Mouse (Mus musculus): ENCODE results near the gene Btn2a2.

The Btn2a2 gene

DNA sequence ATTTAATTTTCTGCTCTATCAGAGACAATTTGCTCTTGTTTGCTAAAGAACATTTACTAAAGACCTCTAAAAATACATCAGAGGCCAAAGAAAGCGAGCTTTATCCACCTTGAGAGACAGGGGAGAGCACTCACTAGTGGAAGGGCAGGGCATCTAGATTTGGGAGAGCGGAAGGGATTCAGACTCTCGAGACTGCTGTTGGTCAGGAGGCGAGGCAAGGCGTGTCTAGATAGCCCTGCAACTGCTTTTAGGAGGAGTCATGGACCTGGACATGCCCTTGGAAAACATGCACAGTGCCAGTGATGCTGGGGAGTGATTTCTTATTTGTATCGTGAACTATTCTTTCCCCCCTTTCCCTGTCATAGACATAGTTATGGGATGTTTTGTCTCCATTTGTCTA is 6.9 kb upstream of the Btn2a2 start:
- no peak for DNase-seq

DNA sequence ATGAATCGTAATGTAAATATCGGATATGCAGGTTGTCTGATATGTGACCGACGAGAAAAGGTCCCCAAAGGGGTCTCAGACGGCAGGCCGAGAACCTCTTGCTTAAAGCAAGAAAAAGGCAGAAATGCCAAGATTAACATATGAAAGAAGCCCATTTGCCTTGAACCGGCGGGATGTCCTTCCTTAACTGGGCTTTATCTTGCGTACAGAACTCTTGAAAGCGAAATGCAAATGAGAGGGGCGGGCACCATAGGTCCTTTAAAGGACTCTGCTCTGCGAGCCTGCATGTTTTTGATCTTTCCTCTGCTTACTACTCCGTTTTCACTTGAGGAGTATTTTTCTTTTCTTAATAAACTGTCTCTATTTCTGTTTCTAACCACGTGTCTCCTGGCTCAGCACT is 3.3 kb upstream of the Btn2a2 start:
- DNase-seq, result no peak

DNA sequence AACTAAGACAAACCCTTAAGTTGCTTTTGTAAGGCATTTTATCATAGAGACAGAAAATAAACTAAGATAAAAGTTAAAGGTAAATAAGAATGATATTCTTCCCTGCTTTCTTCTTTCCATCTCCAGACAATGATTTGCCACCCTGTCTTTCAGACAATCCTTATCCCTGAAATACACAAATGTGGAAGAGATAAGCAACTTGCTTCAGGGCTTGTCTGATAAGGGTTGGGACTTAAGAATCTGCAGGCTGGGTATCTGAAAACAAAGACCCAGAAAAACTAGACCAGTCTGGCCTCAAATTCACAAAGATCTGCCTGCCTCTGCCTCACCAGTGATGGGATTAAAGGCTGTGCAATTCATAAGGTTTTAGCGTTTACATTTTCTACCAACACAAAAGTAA is 2.6 kb upstream of the Btn2a2 start:
- DNase-seq, result no peak

DNA sequence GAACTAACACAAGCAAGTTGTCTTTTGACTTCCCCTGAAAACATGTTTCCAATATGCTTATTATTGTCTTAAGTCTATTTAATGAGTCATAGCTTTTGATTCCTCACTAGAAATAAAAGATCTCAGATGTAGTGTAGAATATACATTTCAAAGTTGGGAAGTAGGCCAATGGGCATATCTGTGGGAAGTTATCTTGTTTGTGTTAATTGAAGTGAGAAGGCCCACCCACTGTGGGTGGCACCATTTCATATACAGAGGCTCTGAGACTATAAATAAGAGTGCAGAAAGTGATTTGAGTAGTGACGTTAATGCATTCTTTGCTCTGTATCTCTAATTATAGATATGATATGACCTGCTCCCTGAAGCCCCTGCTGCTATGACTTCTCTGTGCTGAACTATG is 2.2 kb upstream of the Btn2a2 start:
- DNase-seq, result no peak

DNA sequence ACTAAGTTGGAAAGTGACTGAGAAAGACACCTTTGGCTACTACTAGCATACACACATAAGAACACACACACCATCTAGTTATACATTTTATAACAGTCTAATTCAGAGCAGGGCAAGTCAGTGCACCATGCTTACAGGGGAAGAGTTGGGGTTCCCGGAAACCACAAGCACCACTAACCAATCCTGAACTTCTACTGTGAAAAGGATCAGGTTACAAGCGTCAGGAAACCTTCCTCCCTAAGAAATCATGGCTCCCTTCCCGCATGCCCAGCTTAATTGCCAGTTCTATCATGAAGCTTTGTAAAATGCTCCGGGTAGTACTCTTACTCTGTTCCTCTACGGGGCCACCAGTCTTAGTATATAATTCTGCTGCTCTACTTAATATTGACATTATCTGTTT is 3.4 kb downstream of the Btn2a2 start:
- no peak for DNase-seq

DNA sequence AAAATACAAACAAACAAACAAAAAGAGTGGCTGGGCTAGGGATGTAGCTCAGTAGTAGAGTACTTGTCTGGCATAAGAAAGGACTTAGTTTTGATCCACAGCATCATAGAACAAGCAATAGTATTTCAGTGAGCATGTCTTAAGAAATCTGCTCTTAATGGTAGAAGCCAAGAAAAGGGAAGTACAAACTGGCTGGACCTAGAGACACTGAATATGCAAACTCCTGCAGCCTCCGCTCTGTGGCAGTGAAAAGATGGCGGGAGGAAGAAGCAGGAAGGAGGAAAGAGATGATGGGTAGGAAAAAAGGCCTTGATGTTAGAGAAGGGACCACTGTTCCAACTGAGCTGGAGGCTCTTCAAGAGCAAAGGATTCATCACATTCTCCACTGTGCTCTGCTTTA is 5.5 kb downstream of the Btn2a2 start:
- no peak for DNase-seq

DNA sequence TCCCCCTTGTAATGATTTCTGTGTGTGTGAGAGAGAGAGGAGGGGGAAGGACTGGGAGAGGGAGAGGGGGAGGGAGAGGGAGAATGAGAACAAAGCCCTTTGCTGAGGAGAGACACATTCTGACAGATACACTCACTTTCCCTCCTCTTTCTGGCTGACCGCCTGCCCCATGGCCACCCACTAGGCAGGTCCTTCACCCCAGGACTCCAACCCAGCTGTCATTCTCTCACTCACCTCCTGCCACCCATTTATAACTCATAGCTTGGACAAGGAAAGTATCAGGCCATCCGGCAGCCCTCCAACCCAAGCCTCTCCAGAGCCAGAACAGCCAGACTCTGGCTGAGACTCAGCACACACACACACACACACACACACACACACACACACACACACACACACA is 13.0 kb downstream of the Btn2a2 start:
- DNase-seq, result no peak

DNA sequence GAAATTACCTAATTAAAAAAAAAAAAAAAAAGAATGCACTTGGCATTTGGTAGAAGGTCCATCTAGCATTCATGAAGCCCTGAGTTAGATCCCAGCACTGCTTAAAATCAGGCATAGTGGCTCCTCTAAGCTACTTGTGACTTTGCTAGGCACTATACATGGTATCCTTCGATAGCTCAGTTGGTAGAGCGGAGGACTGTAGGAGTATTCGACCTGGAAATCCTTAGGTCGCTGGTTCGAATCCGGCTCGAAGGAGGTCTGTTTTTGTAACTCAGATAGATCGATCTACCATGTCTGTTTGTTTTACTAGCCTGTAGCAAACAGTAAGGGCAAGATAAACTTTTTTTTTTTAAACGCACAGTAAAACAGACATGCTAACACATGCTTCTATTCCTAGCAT is 21.7 kb downstream of the Btn2a2 start:
- peak; percentile 47 to 73 for DNase-seq

DNA sequence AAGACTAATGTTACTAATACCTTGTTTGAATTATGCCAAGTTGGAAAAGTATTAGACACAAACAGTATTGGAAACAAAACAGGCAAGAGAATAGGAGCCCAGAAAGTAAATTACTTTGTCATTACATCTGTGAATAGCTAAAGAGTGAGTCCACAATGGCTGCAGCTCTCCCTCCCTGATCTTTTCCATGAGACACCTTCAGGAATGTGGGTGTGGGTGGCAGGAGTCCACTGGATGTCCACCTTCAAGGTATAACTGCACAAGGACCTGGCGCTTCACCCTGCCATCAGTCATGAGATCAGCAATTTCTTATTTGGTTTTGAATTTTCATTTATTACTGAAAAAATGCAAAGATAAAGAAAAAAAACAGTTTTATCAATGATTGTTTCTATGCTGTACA is 22.4 kb downstream of the Btn2a2 start:
- DNase-seq, result no peak

DNA sequence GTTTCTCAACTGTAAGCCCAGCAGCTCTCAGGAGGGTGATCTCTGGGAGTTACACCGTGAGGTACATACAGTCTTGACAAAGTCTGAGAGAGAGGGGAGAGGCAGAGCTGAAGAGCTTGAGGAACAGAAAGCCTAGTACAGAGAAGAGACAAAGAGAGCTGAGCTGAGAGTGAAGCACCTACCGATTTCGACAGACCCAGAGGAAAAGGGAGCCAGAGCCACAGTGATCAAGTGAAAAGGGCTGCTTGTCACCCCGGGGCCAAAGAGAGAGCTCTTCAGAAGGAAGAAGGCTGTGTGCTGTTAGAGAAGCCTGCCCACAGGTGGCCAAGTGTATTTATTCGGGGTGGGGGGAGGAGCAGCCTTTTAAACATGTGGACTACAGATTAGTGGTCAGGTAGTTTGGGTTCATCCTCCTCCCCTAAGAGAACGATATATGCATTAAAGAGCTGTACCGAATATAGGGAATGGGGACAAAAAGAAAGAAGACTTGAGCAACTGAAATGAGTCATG is 23.0 kb downstream of the Btn2a2 start, which contains the start of gene Btn1a1:
Btn1a1 (minus strand) TSS at position 302 of the 510 bp plus-strand sequence.
- DNase-seq, result no peak

DNA sequence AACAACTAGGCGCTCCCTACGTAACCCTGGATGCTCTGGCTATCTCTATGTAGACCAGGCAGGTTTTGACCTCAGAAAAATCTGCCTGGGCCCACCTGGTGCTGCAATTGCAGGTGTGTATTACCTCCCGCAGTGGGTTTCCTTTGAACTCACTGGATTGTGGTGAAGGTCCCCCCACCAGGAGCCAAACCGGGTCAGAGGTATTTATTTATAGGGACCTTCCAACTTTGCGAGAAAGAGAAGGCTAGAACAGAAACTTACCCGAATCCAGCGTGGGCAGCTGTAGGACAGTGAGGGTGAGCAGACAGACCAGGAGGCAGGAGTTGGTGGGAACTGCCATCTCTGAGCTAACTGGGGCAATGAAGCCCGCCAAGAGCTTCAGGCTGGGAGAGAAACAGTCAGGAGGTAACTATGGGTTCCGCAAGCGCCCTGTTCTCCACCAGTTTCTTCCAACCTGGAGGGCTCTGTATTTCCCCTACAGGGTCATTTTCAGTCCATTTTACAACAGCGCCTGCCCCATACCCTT is 23.8 kb downstream of the Btn2a2 start:
- no peak for DNase-seq

DNA sequence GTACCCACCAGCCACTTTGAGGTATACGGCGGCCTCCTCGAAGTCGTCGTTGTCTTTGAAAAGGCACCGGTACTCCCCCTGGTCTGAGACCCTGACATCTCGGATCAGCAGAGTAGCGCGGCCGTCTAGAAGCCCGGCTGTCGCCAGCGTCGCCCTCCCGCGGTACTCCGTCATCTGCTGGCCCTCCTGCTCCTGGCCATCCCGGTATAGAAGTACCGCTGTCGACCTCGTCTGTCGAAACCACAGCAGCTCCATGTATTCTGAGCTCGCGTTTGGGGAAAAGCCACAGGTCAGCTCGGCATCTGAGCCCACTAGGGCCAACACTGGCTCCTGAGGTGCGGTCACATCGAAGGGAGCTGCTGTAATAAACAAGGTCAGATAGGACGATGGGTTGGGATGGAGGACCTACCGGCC is 24.4 kb downstream of the Btn2a2 start:
- DNase-seq, result no peak

DNA sequence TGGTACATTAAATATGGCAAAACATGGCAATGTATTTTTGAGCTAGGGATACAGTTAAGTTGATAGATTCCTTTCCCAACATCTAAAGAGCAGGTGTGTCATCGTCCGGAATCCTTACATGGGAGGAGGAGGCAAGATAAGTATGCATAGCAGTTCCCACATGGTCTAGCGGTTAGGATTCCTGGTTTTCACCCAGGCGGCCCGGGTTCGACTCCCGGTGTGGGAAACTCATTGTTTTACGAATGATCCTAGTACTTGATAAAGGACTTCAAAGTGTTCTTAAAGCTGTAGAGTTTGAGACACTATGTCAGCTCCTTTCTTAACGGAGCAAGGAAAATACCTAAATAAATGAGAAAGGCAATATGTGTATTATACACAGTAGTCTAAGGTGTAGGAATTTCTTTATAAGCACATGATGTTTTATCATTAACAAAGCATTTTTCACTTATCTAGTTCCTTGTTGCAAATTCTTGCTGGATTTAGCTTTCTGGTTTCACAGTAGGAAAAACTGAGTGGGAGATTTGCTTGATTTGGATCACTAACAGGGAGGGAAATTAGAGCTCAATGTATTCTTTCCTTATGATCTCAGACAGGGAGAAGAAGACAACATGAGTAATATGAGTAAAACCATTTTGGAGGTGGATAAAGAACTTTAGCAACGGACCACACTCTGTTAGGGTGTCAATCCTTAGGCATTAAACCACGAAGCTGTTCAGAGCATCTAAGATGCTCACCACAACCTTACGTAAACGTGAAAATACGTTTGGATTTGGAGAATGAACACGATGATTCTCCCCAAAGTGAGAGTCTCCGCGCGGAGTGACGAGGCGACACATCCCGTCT is 25.1 kb downstream of the Btn2a2 start:
- DNase-seq, result peak; percentile 65 to 71

DNA sequence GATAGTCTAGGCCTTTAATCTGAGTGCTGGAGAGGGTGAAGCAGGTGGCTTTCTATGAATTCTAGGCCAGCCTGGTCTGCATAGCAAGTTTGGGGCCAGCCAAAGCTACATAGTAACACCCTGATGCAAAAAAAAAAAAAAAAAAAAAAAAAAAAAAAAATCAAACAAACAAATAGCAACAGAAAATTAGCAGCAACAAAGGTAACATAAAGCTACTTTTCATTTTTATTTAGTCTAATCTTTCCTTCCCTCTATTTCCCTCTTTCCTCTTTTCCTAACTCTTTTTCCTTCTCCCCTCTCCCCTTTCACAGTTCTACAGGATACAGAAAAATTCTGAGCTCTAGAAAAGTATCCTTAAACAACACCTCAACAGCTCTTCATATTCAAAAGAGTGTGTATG is 26.0 kb downstream of the Btn2a2 start:
- DNase-seq, result no peak

DNA sequence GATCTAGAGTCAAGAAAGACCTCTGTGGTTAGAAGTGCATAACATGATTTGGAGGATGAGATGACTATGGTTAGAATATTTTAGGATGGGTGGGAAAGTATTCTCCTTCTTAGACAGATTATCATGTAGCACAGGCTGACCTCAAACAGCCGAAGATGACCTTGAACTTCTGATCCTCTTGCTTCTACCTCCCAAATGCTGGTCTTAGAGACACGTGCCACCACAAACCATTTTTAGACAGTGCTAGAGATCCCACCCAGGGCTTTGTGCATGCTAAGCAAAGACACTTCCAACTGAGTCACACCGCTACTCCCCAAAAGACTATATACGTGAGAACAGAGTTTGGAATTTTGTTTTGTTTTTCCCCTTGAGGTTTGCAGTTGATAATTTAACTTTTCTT is 26.6 kb downstream of the Btn2a2 start:
- no peak for DNase-seq

DNA sequence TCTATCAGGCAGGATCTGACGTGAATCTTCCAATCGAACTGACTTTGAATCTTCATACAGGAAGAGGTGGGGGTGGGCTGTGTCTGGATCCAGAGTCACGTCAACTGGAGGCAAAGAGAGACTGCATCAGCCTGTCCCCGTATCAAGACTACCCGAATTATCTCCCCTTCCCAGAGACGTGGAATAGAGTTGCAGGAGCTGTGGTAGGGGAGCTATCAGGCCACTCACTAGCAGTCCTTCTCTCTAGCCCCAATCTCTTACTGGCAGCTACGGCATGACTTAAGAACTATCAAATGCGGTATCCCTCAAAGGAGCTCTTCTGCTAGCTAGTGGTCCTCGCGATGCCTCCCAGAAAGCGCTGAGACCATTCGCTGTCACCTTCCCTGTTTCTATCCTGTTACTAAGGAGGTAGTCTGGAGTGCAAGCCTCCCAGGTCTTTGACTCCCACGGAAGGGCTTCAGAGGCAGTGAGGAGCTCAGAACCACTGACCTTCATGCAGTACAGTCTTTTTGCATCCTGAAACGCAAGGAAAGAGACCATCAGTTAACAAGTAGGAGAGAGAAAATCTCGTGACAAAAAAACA is 29.3 kb downstream of the Btn2a2 start:
- DNase-seq, result no peak

DNA sequence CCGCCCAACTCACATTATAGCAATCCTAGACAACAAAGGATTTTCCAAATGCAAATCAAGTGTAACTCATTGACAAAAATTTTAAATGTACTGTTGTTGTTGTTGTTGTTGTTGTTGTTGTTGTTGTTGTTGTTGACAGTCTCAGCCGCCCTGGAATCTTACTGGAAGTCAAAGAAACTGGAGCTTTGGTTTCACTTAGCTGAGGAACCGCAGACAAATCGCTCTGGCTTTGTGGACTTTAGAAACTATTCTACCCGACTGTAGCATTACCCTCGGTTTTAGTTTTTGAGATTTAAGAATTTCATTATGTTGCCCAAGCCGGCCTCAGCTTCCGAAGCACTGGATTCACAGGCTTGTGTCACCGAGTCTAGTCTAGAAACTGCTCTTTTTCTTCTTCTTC is 34.7 kb downstream of the Btn2a2 start:
- peak in 1 of 2 experiments; percentile 15 for DNase-seq

DNA sequence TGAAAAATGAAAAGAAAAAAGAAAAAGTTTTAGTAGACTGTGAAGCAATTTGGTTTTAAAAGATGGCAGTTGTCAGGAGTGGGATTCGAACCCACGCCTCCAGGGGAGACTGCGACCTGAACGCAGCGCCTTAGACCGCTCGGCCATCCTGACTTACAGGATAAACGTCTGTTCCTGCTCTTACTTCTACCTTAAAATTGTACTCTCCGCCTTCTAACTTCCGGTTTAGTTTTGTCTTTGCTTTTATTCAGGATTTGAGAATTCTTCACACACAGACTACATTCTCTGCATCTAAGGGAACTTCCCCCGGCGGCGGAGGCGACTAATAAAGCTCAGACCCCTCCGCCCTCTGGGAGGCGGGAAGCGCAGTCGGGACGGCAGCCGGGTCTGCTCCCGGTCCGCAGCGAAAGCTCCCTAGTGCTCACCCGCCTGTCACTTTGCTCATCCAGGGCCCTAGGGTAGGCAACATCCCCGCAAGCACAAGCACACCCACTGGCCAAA is 35.2 kb downstream of the Btn2a2 start:
- DNase-seq, result peak; percentile 80 to 86

DNA sequence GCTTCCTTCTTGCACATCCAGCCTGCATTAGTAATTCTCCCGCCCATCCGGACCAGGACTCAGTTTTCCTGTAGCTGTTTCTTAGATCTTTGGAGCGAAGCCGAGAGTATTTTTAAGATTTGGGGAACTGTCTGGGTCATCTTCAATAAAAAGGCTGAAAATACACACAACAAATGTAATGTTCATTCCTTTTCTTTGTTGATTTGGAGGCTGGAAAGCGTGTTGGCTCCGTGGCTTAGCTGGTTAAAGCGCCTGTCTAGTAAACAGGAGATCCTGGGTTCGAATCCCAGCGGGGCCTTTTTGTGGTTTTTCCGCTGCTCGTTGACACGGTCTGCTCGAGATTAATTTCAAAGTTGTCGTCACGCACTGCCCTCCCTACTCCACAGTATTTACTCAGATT is 38.3 kb downstream of the Btn2a2 start:
- peak; percentile 87 to 94 for DNase-seq

DNA sequence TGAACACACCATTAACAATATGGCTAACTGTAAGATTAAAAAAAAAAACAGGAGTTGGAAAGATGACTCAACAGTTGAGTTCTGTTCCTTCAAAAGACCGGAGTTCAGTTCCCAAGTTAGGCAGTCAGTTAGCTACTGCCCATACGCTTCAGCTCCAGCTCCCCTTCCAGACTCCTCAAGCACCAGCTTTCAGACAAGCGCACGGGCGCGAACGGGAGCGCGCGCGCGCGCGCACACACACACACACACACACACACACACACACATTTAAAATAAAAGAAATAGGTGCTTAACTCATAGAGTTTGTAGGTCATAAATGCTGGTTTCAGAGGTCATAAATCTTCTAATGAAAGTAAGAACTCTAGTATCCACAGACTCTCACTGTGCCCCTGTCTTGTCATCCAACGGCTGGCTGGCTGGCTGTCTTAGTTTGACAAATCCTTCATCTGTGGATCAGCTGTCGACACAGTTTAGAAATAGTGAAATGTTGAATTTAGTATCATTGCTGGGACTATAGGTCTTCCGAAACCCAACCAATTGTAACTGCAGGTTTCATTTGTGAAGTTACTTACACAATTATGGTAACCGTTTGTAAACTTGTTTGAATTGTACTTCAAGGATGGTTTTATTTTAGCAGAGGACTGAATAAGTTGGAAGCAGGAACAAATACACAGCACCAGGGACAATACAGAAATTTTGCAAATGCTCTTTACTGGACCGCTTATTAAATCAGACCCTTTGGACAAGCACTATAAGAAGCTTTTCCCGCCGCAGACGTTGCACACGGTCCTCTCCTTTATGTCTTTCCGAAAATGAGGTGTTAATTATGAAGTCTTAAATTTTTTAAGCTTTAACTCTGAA is 39.2 kb downstream of the Btn2a2 start:
- peak; percentile 62 to 68 for DNase-seq

DNA sequence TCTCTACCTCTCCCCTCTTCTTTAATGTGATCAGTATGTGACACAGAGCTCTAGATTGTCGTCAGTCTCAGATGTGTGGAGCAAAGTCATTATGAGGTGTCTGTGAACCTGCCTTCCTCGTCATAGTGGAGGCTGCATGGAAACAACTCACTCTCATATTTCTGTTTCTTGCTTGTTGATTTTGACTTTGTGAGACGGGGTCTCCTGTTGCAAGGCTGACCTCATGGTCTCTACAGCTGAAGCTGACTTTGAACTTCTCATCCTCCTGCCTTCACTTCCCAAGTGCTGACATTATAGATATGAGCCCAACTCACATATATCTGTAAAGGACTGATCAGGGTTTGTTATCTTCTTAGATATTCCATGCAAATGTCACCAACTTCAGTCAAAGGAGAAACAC is 39.9 kb downstream of the Btn2a2 start:
- no peak for DNase-seq

DNA sequence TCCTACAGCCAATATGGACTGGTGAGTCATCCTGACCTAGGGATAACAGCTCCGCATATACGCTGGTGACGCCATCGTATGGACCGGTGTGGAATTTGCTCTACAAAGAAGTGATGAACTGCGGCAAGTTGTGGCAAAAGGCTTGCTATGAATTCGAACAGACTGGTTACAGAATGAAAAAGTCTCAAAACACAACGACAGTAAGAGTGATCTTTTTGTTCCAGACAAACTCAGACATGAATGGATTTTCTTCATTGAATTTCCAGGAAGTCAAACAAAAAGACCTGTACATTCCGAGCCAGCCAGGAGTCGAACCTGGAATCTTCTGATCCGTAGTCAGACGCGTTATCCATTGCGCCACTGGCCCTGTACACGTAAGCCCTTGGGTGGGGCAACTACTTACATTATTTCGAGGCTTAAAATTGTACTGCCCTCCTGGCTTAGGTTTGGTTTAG is 42.1 kb downstream of the Btn2a2 start:
- DNase-seq, result peak; percentile 83 to 89

All from kidney, postnatal 25 days (tissue).